Mouse (Mus musculus) erythroblast, adult 5-6 weeks (primary cell): ENCODE results near the gene Kcp. TPM values are rescaled to one million over a fixed set of nuclear protein-coding genes. Genes with fewer than 3 reads are reported as not detected.

Experiments used
- ATAC-seq: replicated peaks from 2 replicates; pipeline ENCODE4 v1.8.0; 2016; ENCODE audit warnings: moderate number of reproducible peaks, mild to moderate bottlenecking, moderate TSS enrichment, inconsistent platforms; ENCODE audit not compliant: poor library complexity, low FRiP score, severe bottlenecking
- total RNA-seq, 2 experiments: library from RNA; stranded (forward) in 1 of 2; stranded (reverse) in 1 of 2; fragments of 150-400 nt in 1 of 2; fragments of 200-764, 138-1000 nt in 1 of 2; gene quantifications; 2 replicates each; pipeline versions ENCODE4 v1.2.3 to v1.2.4; 2015 to 2017; ENCODE audit warnings: low replicate concordance in 2 of 2

Gene Kcp
- total RNA-seq, 2 experiments from 2014 or later = not detected

GRCm38 (mm10) chr6:29525256-29525655 lies 17.5 kb upstream of the Kcp start:
- no peak for ATAC-seq

GRCm38 (mm10) chr6:29524034-29524489 lies 16.3 kb upstream of the Kcp start:
- no peak for ATAC-seq

GRCm38 (mm10) chr6:29523301-29524033 lies 15.7 kb upstream of the Kcp start:
- ATAC-seq = no peak

- no peak for ATAC-seq
Measured at GRCm38 (mm10) chr6:29522626-29523300, 15.0 kb upstream of the Kcp start.

- peak; percentile 65 for ATAC-seq
Measured at GRCm38 (mm10) chr6:29517139-29517538, 9.4 kb upstream of the Kcp start.

GRCm38 (mm10) chr6:29513284-29513683 lies 5.5 kb upstream of the Kcp start:
- ATAC-seq = no peak

GRCm38 (mm10) chr6:29509086-29509485 lies 1.3 kb upstream of the Kcp start:
- ATAC-seq = no peak

- ATAC-seq = no peak
Measured at GRCm38 (mm10) chr6:29506834-29507233, 918 bp downstream of the Kcp start.

- no peak for ATAC-seq
Measured at GRCm38 (mm10) chr6:29505493-29505892, 2.3 kb downstream of the Kcp start.

- no peak for ATAC-seq
Measured at GRCm38 (mm10) chr6:29501599-29501998, 6.2 kb downstream of the Kcp start.

- no peak for ATAC-seq
Measured at GRCm38 (mm10) chr6:29500810-29501209, 6.9 kb downstream of the Kcp start.

GRCm38 (mm10) chr6:29500177-29500576 lies 7.6 kb downstream of the Kcp start:
- no peak for ATAC-seq

GRCm38 (mm10) chr6:29497791-29498190 lies 10.0 kb downstream of the Kcp start:
- ATAC-seq = no peak

GRCm38 (mm10) chr6:29496270-29496669 lies 11.5 kb downstream of the Kcp start:
- no peak for ATAC-seq

GRCm38 (mm10) chr6:29494101-29494500 lies 13.7 kb downstream of the Kcp start:
- no peak for ATAC-seq

- no peak for ATAC-seq
Measured at GRCm38 (mm10) chr6:29485951-29486350, 21.8 kb downstream of the Kcp start.

GRCm38 (mm10) chr6:29484716-29485559 lies 22.8 kb downstream of the Kcp start:
- peak; percentile 66 for ATAC-seq

GRCm38 (mm10) chr6:29482691-29483090 lies 25.1 kb downstream of the Kcp start:
- no peak for ATAC-seq

GRCm38 (mm10) chr6:29474736-29475135 lies 33.0 kb downstream of the Kcp start:
- no peak for ATAC-seq

- peak; percentile 94 for ATAC-seq
Measured at GRCm38 (mm10) chr6:29473941-29474691, 33.6 kb downstream of the Kcp start.
